Mouse (Mus musculus) monocyte, adult 2 months (primary cell): ENCODE measurements around the gene Ppp2r3d.
"Not testable (repeated sequence)": the region's sequence is repeated elsewhere in the genome, so short reads cannot be mapped to it uniquely, and the experiment has no call there.

Experiments used
- DNase-seq, 2 experiments: peaks; one replicate each; pipeline ENCODE4 v3.0.0; 2022; ENCODE audit warnings: low spot score in 2 of 2, low read depth in 1 of 2

Gene Ppp2r3d

GRCm38 (mm10) chr9:124476096-124476902 is at the start of gene Ppp2r3d:
Ppp2r3d (minus strand) TSS chr9:124476898.
- no peak for DNase-seq

GRCm38 (mm10) chr9:124493693-124494092 is 17.0 kb upstream of the Ppp2r3d start, which contains the start of gene Gm21836:
Gm21836 (minus strand) TSS chr9:124493793.
- not testable (repeated sequence) for DNase-seq

GRCm38 (mm10) chr9:124480361-124480980 is 3.8 kb upstream of the Ppp2r3d start:
- DNase-seq = not testable (repeated sequence)

- no peak for DNase-seq
These were observed 1.4 kb upstream of the Ppp2r3d start for GRCm38 (mm10) chr9:124478081-124478480.

- no peak for DNase-seq
These were observed 1.0 kb downstream of the Ppp2r3d start for GRCm38 (mm10) chr9:124475689-124476088.

GRCm38 (mm10) chr9:124456572-124456971 is 20.1 kb downstream of the Ppp2r3d start:
- no peak for DNase-seq

GRCm38 (mm10) chr9:124442533-124442855 is 34.2 kb downstream of the Ppp2r3d start:
- no peak for DNase-seq

GRCm38 (mm10) chr9:124441681-124442532 is 34.8 kb downstream of the Ppp2r3d start:
- no peak for DNase-seq

GRCm38 (mm10) chr9:124440724-124441045 is 36.0 kb downstream of the Ppp2r3d start:
- DNase-seq = no peak

- peak; percentile 40 for DNase-seq
These were observed 36.6 kb downstream of the Ppp2r3d start for GRCm38 (mm10) chr9:124439848-124440723.

GRCm38 (mm10) chr9:124439403-124439847 is 37.3 kb downstream of the Ppp2r3d start:
- peak; percentile 4 to 11 for DNase-seq

GRCm38 (mm10) chr9:124438686-124439346 is 37.9 kb downstream of the Ppp2r3d start:
- peak; percentile 12 to 17 for DNase-seq

- DNase-seq = peak; percentile 93
These were observed 51.2 kb downstream of the Ppp2r3d start for GRCm38 (mm10) chr9:124425411-124425885.

- peak; percentile 88 to 95 for DNase-seq
These were observed 51.9 kb downstream of the Ppp2r3d start for GRCm38 (mm10) chr9:124424542-124425410.

GRCm38 (mm10) chr9:124424292-124424541 is 52.5 kb downstream of the Ppp2r3d start:
- no peak for DNase-seq

GRCm38 (mm10) chr9:124423552-124424291 is 53.0 kb downstream of the Ppp2r3d start:
- peak; percentile 94 to 97 for DNase-seq

- peak; percentile 93 to 98 for DNase-seq
These were observed 53.7 kb downstream of the Ppp2r3d start for GRCm38 (mm10) chr9:124422900-124423551.

GRCm38 (mm10) chr9:124422427-124422826 is 54.3 kb downstream of the Ppp2r3d start:
- DNase-seq = peak; percentile 42 to 55
